Mouse (Mus musculus) embryo, embryonic 9.5 days (tissue): ENCODE results near the gene Katna1.

Source experiments
- DNase-seq: peaks from one replicate; pipeline ENCODE4 v3.0.0-alpha.2; 2017; ENCODE audit errors: extremely low spot score

The Katna1 gene

DNA sequence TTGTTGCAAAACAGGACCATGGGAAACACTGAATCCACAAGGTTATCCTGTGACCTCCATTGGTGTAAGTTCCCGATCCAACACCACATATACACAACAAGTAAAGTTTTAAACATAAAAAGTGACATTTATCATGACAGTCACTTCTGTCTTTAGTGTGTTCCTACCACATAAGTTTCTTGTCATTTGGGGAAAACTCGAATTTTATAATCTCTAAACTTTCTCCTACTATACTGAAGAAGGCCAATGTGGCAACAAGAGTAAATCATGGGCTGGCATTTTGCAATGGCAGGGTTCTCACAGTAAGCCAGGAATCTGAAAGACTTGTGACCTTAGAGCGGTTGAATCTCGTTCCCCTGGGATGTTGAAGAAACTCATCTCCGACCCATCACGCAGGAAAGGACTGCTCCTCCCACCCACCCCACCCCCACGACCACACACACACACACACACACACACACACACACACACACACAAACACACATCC, 54.0 kb downstream of the Katna1 start:
- no peak for DNase-seq

DNA sequence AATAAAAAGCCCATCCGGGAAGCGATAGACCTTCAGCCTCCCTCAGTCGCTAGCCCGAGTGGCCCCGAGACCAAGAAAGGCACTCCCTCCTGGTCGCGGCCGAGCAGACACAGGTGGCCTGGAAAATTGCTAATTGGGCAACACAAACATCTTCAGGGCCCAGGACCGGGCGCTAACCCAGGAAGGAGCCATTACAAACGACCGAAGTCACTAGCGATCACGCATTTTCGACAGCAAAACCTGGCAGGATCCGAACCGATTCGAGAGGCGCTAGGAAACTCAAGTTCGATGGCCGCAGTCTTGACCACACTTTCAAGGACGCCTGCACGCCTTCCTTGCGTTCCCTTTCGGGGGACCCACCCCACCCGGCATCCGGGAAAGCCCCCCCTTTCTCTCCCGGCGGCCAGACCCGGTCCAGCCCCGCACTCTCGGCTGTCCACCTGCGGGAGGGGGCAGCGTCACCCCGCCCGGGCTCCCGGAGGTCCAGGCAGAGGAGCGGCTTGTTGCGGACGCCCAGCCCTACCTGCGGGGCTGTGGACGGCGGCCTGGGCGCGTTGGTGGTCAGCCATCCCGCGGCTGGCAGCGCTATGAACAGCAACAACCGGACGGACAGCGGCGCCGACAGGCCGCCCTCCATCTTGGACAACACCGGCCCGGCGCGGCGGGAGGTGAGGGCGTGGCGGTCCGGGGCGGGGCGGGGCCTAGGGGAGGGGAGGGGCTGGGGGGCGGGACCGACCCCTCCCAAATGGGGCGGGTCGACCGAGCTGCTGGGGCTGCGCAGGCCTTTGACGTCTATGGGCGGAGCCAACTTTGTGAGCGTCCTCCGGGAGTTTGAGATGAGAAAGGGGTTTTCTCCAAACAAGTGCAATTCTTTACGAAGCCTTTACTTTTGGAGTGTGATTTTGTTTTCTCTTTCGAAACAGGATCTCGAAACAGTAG, 54.7 kb downstream of the Katna1 start:
- DNase-seq, result peak; percentile 96

DNA sequence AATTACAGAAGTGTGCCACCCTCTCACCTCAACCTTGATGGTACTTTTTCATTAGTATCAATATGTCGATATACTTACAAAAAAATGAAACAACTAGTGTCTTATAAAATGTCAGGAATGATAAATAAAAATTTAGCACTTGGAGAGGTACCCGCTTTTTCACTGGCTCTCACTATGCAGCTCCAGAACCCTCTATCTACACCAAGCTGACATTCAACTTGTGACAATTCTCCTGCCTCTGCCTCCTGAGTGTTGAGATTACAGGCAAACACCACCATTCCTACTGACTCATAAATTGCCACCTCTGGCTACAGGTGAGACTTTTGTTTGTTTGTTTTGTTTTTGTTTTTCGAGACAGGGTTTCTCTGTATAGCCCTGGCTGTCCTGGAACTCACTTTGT, 55.4 kb downstream of the Katna1 start:
- no peak for DNase-seq

DNA sequence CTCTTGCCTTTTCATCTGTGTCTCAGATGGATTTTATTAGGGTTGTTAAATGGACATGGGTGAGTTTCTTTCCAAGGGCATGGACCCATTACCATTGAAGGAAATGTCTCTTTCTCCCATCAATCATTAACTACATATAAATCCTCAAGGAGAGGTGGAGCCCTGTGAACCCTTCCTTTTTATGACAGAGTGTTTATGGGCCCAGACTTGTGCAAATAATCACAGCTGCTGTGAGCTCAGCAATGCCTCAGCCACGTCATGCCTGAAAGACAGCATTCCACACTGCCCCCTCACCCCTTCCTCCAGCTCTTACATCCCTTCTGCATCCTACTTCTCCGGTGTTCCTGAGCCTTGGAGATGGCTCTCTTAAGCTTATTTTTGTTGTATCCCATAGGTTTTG, 61.5 kb downstream of the Katna1 start:
- DNase-seq, result no peak

DNA sequence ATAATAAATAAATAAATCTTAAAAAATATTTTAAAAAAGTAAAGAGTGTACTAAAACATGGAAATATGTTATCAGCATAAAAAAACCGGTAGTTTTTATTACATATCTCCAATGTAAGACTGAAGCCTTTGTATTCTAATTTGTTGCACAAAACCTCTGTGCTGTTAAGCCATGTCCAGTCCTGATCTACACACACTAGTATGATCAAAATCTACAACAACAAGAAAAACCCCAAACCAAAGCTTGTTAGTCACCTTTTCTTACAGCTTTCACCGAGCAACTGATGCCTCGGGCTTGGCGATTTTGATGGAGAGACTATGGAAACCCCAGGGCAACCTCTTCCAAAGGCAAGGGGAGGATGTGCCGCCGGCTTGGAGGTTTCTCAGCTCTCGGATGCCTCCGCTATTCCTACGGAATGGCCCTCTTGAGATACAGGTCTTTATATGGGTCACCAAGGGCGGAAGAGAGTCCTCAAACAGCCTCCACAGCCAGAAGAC, 66.5 kb downstream of the Katna1 start:
- no peak for DNase-seq

DNA sequence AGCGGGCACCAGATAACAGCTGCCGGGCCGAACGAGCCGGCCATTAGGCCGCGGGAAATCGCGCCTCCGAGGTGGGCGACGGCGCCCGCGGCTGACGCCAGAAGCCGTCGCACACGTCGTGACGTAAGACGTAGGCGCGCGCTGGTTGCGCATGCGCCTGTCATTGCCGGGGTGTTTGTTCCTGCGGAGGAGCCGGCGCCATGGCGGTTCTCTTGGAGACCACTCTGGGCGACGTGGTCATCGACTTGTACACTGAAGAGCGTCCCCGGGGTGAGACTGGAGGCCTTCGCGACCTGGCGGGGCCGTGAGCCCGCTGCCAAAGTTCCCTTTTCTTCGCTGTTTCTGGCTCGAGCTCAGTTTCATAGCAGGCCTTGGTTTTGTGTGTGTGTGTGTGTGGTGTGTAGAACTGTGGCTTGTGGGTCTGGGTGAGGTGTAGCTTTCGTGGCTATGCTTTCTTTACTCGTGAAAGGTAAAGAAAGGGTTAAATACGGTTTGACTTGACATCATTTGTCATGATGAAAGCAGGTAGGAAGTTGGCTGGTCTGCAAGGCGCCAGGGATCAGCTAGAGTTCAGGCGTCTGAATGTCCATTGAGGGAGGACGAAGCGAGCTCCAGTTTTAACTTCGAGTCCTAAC, 67.1 kb downstream of the Katna1 start, which contains the start of the genes Ginm1 and Ppil4:
Gene Ginm1, minus strand, starts transcription at position 74 of the 635 bp plus-strand sequence.
Gene Ppil4, plus strand, starts transcription at position 141 of the 635 bp plus-strand sequence.
- DNase-seq, result peak; percentile 84

DNA sequence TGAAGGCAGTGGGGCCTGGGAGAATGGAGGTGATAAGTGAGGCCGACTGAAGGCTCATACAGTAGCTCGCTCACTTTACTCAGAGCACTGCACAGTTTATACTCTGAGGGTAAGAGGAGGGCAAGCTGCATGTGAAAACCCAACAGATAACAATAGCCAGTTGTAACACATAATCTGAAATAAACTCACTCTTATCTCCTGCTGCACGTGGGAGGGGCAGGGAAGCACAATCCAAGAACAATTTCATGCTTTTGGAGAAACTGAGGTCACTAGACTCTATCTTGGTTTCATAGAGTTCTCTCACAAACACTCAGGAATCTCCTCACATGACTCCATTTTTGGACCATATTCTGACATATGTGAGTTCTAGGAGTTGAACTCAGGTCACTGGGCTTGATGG, 75.5 kb downstream of the Katna1 start:
- DNase-seq, result no peak

DNA sequence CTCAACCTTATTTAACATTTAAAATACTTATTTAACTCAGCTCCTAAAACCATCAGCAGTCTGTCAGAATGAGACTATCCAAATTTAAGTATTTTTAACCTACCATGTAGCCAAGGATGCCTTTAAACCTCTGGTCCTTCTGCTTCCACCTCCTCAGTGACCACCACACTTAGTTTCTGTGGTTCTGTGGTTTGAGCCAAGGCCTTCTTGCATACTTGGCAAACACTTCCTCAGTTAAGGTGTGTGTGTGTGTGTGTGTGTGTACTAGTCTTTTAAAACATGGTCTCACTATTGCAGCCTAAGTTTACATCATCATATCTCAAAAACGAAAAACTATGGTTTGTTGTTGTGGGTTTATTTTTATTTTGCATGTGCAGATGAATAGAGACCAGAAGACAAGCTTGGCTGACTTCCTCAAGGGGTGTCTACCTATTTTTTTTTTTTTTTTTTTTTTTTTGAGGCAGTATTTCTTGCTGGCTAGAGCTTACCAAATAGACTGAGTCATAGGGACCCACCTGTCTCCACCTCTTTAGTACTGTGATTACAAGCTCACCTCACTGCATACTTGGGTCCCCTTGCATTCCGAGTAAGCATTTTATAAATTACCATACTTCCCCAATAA, 76.8 kb downstream of the Katna1 start:
- DNase-seq, result no peak

DNA sequence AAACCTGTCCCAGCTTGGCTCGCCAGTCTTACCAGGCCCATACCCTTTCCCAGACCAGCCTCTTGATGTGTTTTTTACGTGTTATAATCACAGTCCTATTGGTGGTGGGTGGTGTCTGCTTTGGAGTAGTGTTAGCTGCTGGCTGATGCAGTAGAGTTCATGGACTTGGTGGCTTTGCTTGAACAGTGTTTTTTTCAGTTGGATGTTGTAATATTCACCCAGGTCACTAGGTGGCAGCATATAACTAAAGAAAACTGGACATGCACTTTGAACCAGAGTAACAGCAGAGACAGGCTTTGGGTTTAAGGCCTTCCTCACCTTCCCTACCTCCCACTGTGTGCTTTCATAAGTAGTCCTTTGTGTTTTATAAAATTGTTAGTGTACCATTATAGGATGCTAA, 84.1 kb downstream of the Katna1 start:
- DNase-seq, result peak; percentile 69
